Mouse (Mus musculus): ENCODE measurements around the gene Shisa7.

GRCm38 (mm10) chr7:4877226-4877625 is 32.7 kb upstream of the Shisa7 start:
- no peak for TF ChIP-seq CTCF (conservative IDR thresholded peaks at IDR 0.05; ENCODE audit: low read length)
- TF ChIP-seq POU5F1 (IDR thresholded peaks at IDR 0.05; ENCODE audit: borderline replicate concordance, low read length) = no peak

All from E14TG2a.4 (cell line).